ENCODE assay signal across 9 mouse cellular contexts in the genomic region with DNA sequence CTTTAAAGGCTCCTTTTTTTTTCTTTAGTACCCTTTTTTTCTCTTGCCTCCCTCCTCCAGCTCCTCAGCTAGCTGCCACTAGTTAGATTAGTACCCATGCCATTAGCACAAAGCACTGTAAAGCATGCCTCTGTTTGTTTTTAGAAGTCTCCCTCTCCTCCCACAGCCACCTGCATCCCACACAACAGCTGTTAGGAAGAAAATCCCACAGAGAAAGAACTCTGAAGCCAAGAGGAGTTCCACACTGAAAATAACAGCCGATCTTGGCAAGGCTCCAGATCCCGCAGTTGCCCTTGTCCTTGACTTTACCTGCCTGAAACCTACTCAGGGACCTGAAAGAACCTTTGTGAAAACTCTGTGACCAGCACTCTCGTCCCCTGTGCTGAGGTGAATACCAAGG. TPM values are rescaled to one million over a fixed set of nuclear protein-coding genes. Genes with fewer than 3 reads are reported as not detected.
DNase-seq lines count a peak whose midpoint lies in the region; ATAC-seq and TF ChIP-seq lines count a peak whose summit lies in the region.
"Had no signal": no experiment of that assay in that cellular context is flagged by ENCODE, and none has a peak within 500 bp of the region (broad histone marks: within the 10 kb centered on the region; RNA-seq: fewer than 3 reads in every experiment).

No protein-coding gene starts in this region.

- no peaks in the 10 kb centered on the region for H3K27me3 ChIP-seq in forebrain, embryonic 14.5 days (replicated peaks; ENCODE audit: control insufficient read depth, insufficient read depth, low read length)
- H3K27me3 ChIP-seq in forebrain, postnatal 0 days (ENCODE audit: insufficient read depth, low read length) = no peaks in the 10 kb centered on the region
- no peaks in the 10 kb centered on the region for H3K27me3 ChIP-seq in neural tube, embryonic 15.5 days (replicated peaks)

- no peak overlapping the region for H3K9ac ChIP-seq in forebrain, embryonic 14.5 days (ENCODE audit: low read length)
- no peak overlapping the region for H3K9ac ChIP-seq in forebrain, postnatal 0 days
- no peak overlapping the region for H3K9ac ChIP-seq in neural tube, embryonic 15.5 days (replicated peaks)

- no peaks in the 10 kb centered on the region for H3K9me3 ChIP-seq in forebrain, embryonic 14.5 days (replicated peaks; ENCODE audit: control insufficient read depth, low read length)
- no peaks in the 10 kb centered on the region for H3K9me3 ChIP-seq in forebrain, postnatal 0 days (ENCODE audit: low read length)
- H3K9me3 ChIP-seq in neural tube, embryonic 15.5 days (replicated peaks) = no peaks in the 10 kb centered on the region

- H3K36me3 ChIP-seq in forebrain, embryonic 14.5 days (ENCODE audit: control insufficient read depth, insufficient read depth, low read length) = no peaks in the 10 kb centered on the region
- H3K36me3 ChIP-seq in forebrain, postnatal 0 days (ENCODE audit: insufficient read depth) = no peaks in the 10 kb centered on the region
- H3K36me3 ChIP-seq in neural tube, embryonic 15.5 days = no peaks in the 10 kb centered on the region

- no peak overlapping the region for H3K4me2 ChIP-seq in forebrain, embryonic 14.5 days (ENCODE audit: low read length)
- no peak overlapping the region for H3K4me2 ChIP-seq in forebrain, postnatal 0 days (ENCODE audit: low read depth)
- H3K4me2 ChIP-seq in neural tube, embryonic 15.5 days = no peak overlapping the region

- no peak overlapping the region for H3K27ac ChIP-seq in forebrain, embryonic 14.5 days (ENCODE audit: low read depth, low read length)
- H3K27ac ChIP-seq in forebrain, postnatal 0 days (ENCODE audit: low read depth, low read length) = no peak overlapping the region
- no peak overlapping the region for H3K27ac ChIP-seq in neural tube, embryonic 15.5 days (replicated peaks)

- H3K4me3 ChIP-seq in forebrain, embryonic 14.5 days (ENCODE audit: low read depth, low read length) = no peak overlapping the region
- no peak overlapping the region for H3K4me3 ChIP-seq in forebrain, postnatal 0 days (ENCODE audit: low read depth, low read length)
- H3K4me3 ChIP-seq in neural tube, embryonic 15.5 days (replicated peaks) = no peak overlapping the region

- DNase-seq in forebrain, embryonic 14.5 days (ENCODE audit: low spot score) = peak; percentile 46
- no peak for DNase-seq in forebrain, postnatal 0 days
- DNase-seq in brain, embryonic 14.5 days (ENCODE audit: low read depth) = peak; percentile 46
- peak; percentile 27 for DNase-seq in kidney, adult 9 months
- peak; percentile 76 to 78 for DNase-seq in left cerebral cortex, adult 9 months (ENCODE audit: low spot score in 2 of 2)
- DNase-seq in embryo, embryonic 11 days = no peak
- DNase-seq: lung, postnatal 36 days had no signal

- no peak for TF ChIP-seq POLR2A in brain, embryonic 14.5 days (IDR thresholded peaks at IDR 0.05; ENCODE audit: borderline replicate concordance, extremely low read depth, insufficient read depth, insufficient read length, poor library complexity, severe bottlenecking)

- 38% methylated on average over 3 of the region's 3 CpGs for WGBS in forebrain, embryonic 14.5 days
- 48% methylated on average over 3 of the region's 3 CpGs for WGBS in forebrain, postnatal 0 days
- 63% methylated on average over 3 of the region's 3 CpGs for WGBS in neural tube, embryonic 15.5 days

- no peak for TF ChIP-seq CTCF in forebrain, postnatal 0 days (IDR thresholded peaks at IDR 0.05; ENCODE audit: low read depth)
- TF ChIP-seq CTCF in brain, embryonic 14.5 days (IDR thresholded peaks at IDR 0.05; ENCODE audit: borderline replicate concordance, extremely low read depth, insufficient read depth, insufficient read length) = no peak

- peak; percentile 23; the same call in 1 of the 2 replicates for ATAC-seq in forebrain, embryonic 14.5 days
- ATAC-seq in forebrain, postnatal 0 days = no peak
- no peak for ATAC-seq in erythroblast, adult 5-6 weeks (replicated peaks; ENCODE audit: low FRiP score, poor library complexity, severe bottlenecking)
- ATAC-seq in neural tube, embryonic 15.5 days (ENCODE audit: low FRiP score) = no peak

- 0 out of 2 replicates have a peak, but pooled peaks cover 3% of the 10 kb centered on the region for H3K4me1 ChIP-seq in forebrain, embryonic 14.5 days (ENCODE audit: control insufficient read depth, insufficient read depth, low read length)
- H3K4me1 ChIP-seq in forebrain, postnatal 0 days (ENCODE audit: insufficient read depth) = no peaks in the 10 kb centered on the region
- no peaks in the 10 kb centered on the region for H3K4me1 ChIP-seq in neural tube, embryonic 15.5 days

RNA-seq across cellular contexts. Expression of a gene that starts 38.5 kb away (rescaled TPM):
- polyA plus RNA-seq in forebrain, embryonic 14.5 days (2014; fragmentation: Nextera tagmentation; extraction: Ambion mirVana) = 3.5 and 5.1 TPM in 2 replicates
- 16.6 and 18.4 TPM in 2 replicates for total RNA-seq in forebrain, postnatal 0 days (2014; rRNA removed)
- polyA plus RNA-seq in forebrain, postnatal 0 days (2015; fragmentation: Nextera tagmentation; extraction: Ambion mirVana) = 6.6 and 9.5 TPM in 2 replicates
- polyA plus RNA-seq in brain, embryonic 14.5 days (2012; rRNA removed) = 2.7 and 3.4 TPM in 2 replicates
- 0.21 TPM in 1 of 2 replicates, not detected in the other for total RNA-seq in erythroblast, adult 5-6 weeks (2015; ENCODE audit: low replicate concordance)
- total RNA-seq in erythroblast, adult 5-6 weeks (2017; ENCODE audit: low replicate concordance) = 0.17 TPM in 1 of 2 replicates, not detected in the other
- 3.2 and 5.1 TPM in 2 replicates for polyA plus RNA-seq in neural tube, embryonic 15.5 days (2015; fragmentation: Nextera tagmentation; extraction: Ambion mirVana)

Comparison
In these comparisons a context has a peak if more than half of its experiments do, and no peak if none do; other contexts are left out.
1. DNase-seq: peak in forebrain, embryonic 14.5 days (single experiment), brain, embryonic 14.5 days (single experiment), kidney, adult 9 months (single experiment) and left cerebral cortex, adult 9 months (2 of 2); none in forebrain, postnatal 0 days (single experiment) and embryo, embryonic 11 days (single experiment).